ENCODE assay signal across 11 mouse cellular contexts in genomic region chr3:148958714-148959113, GRCm38 (mm10). TPM values are rescaled to one million over a fixed set of nuclear protein-coding genes. Genes with fewer than 3 reads are reported as not detected.
DNase-seq lines count a peak whose midpoint lies in the region; ATAC-seq and TF ChIP-seq lines count a peak whose summit lies in the region.
"Had no signal": no experiment of that assay in that cellular context is flagged by ENCODE, and none has a peak within 500 bp of the region (broad histone marks: within the 10 kb centered on the region; RNA-seq: fewer than 3 reads in every experiment).

No protein-coding gene starts in this region.

- H3K4me2 ChIP-seq in hindbrain, embryonic 14.5 days (replicated peaks), result peak overlapping the region; percentile 53
- 0 out of 2 replicates have a peak overlapping the region, but pooled peaks have one; percentile 55 for H3K4me2 ChIP-seq in embryonic facial prominence, embryonic 13.5 days
- peak overlapping the region; percentile 62 for H3K4me2 ChIP-seq in liver, embryonic 13.5 days

- ATAC-seq in hindbrain, embryonic 14.5 days (ENCODE audit: low FRiP score), result no peak
- no peak for ATAC-seq in embryonic facial prominence, embryonic 13.5 days (ENCODE audit: insufficient number of reproducible peaks, insufficient read depth, low FRiP score, low TSS enrichment, low read depth)
- ATAC-seq in liver, embryonic 13.5 days (ENCODE audit: low read depth), result no peak

- H3K36me3 ChIP-seq in hindbrain, embryonic 14.5 days (replicated peaks; ENCODE audit: control insufficient read depth, insufficient read depth), result no peaks in the 10 kb centered on the region
- H3K36me3 ChIP-seq in hindbrain, embryonic 10.5 days, result peaks cover 3% of the 10 kb centered on the region; the same call in 1 of the 2 replicates
- H3K36me3 ChIP-seq in embryonic facial prominence, embryonic 13.5 days, result no peaks in the 10 kb centered on the region
- H3K36me3 ChIP-seq in liver, embryonic 13.5 days, result no peaks in the 10 kb centered on the region
- H3K36me3 ChIP-seq: G1E had no signal

- no peaks in the 10 kb centered on the region for H3K9me3 ChIP-seq in hindbrain, embryonic 14.5 days (ENCODE audit: control insufficient read depth, low read length)
- H3K9me3 ChIP-seq in hindbrain, embryonic 10.5 days, result no peaks in the 10 kb centered on the region
- no peaks in the 10 kb centered on the region for H3K9me3 ChIP-seq in embryonic facial prominence, embryonic 13.5 days
- H3K9me3 ChIP-seq in liver, embryonic 13.5 days (replicated peaks), result no peaks in the 10 kb centered on the region

- no peak overlapping the region for H3K4me3 ChIP-seq in hindbrain, embryonic 14.5 days (replicated peaks; ENCODE audit: low read length)
- H3K4me3 ChIP-seq in hindbrain, embryonic 10.5 days, result no peak overlapping the region
- H3K4me3 ChIP-seq in bone marrow macrophage, adult 2 months (ENCODE audit: insufficient read depth, low read length), result peak overlapping the region; percentile 69
- no peak overlapping the region for H3K4me3 ChIP-seq in embryonic facial prominence, embryonic 13.5 days
- H3K4me3 ChIP-seq in liver, embryonic 13.5 days (replicated peaks), result no peak overlapping the region
- H3K4me3 ChIP-seq: erythroblast, embryonic 14.5 days had no signal

- no peak for TF ChIP-seq CTCF in bone marrow macrophage, adult 2 months (IDR thresholded peaks at IDR 0.05; ENCODE audit: low read depth, low read length)

- DNase-seq in hindbrain, embryonic 14.5 days (ENCODE audit: low spot score), result no peak
- DNase-seq in hindbrain, embryonic 10.5 days (ENCODE audit: low spot score), result no peak
- no peak for DNase-seq in liver, embryonic 13.5 days
- DNase-seq in right cerebral cortex, adult 18-20 months, result no peak
- DNase-seq in frontal cortex, postnatal 25 days (ENCODE audit: low spot score in 2 of 2), result no peak
- DNase-seq in frontal cortex, postnatal 36 days (ENCODE audit: low spot score in 2 of 2), result no peak
- DNase-seq: cerebellum, adult 11-12 months had no signal

- WGBS in hindbrain, embryonic 14.5 days, result 60% methylated on average over 5 of the region's 5 CpGs
- WGBS in hindbrain, embryonic 10.5 days, result 73% methylated on average over 5 of the region's 5 CpGs
- 78% methylated on average over 5 of the region's 5 CpGs for WGBS in embryonic facial prominence, embryonic 13.5 days
- 59% methylated on average over 5 of the region's 5 CpGs for WGBS in liver, embryonic 13.5 days (ENCODE audit: insufficient replicate concordance)

- H3K27ac ChIP-seq in hindbrain, embryonic 14.5 days, result no peak overlapping the region
- H3K27ac ChIP-seq in hindbrain, embryonic 10.5 days, result no peak overlapping the region
- H3K27ac ChIP-seq in bone marrow macrophage, adult 2 months (ENCODE audit: insufficient read depth, low read depth, low read length), result peak overlapping the region; percentile 95
- no peak overlapping the region for H3K27ac ChIP-seq in embryonic facial prominence, embryonic 13.5 days
- H3K27ac ChIP-seq in liver, embryonic 13.5 days, result no peak overlapping the region

- no peak for TF ChIP-seq POLR2A in bone marrow macrophage, adult 2 months (IDR thresholded peaks at IDR 0.05; ENCODE audit: borderline replicate concordance, low read depth, low read length)

- H3K27me3 ChIP-seq in hindbrain, embryonic 14.5 days (ENCODE audit: control insufficient read depth, insufficient read depth, low read length), result no peaks in the 10 kb centered on the region
- no peaks in the 10 kb centered on the region for H3K27me3 ChIP-seq in hindbrain, embryonic 10.5 days (ENCODE audit: insufficient read depth, poor library complexity, severe bottlenecking)
- H3K27me3 ChIP-seq in embryonic facial prominence, embryonic 13.5 days, result no peaks in the 10 kb centered on the region
- no peaks in the 10 kb centered on the region for H3K27me3 ChIP-seq in liver, embryonic 13.5 days

- 0 out of 2 replicates have a peak overlapping the region, but pooled peaks have one; percentile 45 for H3K9ac ChIP-seq in hindbrain, embryonic 14.5 days
- H3K9ac ChIP-seq in embryonic facial prominence, embryonic 13.5 days, result no peak overlapping the region
- H3K9ac ChIP-seq in liver, embryonic 13.5 days, result no peak overlapping the region

- peaks cover 50% of the 10 kb centered on the region for H3K4me1 ChIP-seq in hindbrain, embryonic 14.5 days (replicated peaks; ENCODE audit: control insufficient read depth, insufficient read depth, low read length)
- peaks cover 48% of the 10 kb centered on the region for H3K4me1 ChIP-seq in hindbrain, embryonic 10.5 days (replicated peaks)
- peaks cover 25% of the 10 kb centered on the region for H3K4me1 ChIP-seq in bone marrow macrophage, adult 2 months (ENCODE audit: control insufficient read depth, insufficient read depth, low read length)
- peaks cover 66% of the 10 kb centered on the region for H3K4me1 ChIP-seq in embryonic facial prominence, embryonic 13.5 days
- H3K4me1 ChIP-seq in liver, embryonic 13.5 days (replicated peaks), result peaks cover 26% of the 10 kb centered on the region

RNA-seq across cellular contexts. Expression of gene Adgrl2, which starts 31.6 kb away (rescaled TPM):
- 166 and 171 TPM in 2 replicates for polyA plus RNA-seq in hindbrain, embryonic 14.5 days (2014; fragmentation: Nextera tagmentation; extraction: Ambion mirVana)
- 64.4 and 64.6 TPM in 2 replicates for polyA plus RNA-seq in hindbrain, embryonic 10.5 days (2016; fragmentation: Nextera tagmentation; extraction: Ambion mirVana)
- polyA plus RNA-seq in bone marrow macrophage, adult 2 months (2012; ENCODE audit: insufficient read depth, insufficient read length, missing spikeins), result 42.2 and 45.1 TPM in 2 replicates
- 123 and 128 TPM in 2 replicates for polyA plus RNA-seq in embryonic facial prominence, embryonic 13.5 days (2015; fragmentation: Nextera tagmentation; extraction: Ambion mirVana)
- polyA plus RNA-seq in liver, embryonic 13.5 days (2015; fragmentation: Nextera tagmentation; extraction: Ambion mirVana), result 4.3 and 4.6 TPM in 2 replicates
- polyA plus RNA-seq: G1E had no signal
